Mouse (Mus musculus) myocyte (in vitro differentiated cells): ENCODE results near the gene Rnaset2b. TPM values are rescaled to one million over a fixed set of nuclear protein-coding genes. Genes with fewer than 3 reads are reported as not detected.
"Not testable (repeated sequence)": the region's sequence is repeated elsewhere in the genome, so short reads cannot be mapped to it uniquely, and the experiment has no call there.

Source experiments
- H3K27me3 ChIP-seq: one replicate; pipeline ENCODE4 v1.6.1; 2011; ENCODE audit not compliant: control insufficient read depth, insufficient read depth, insufficient read length
- H3K36me3 ChIP-seq: one replicate; pipeline ENCODE4 v1.6.1; 2011; ENCODE audit not compliant: control insufficient read depth, insufficient read depth
- H3K4me2 ChIP-seq: one replicate; pipeline ENCODE4 v1.6.1; 2011; ENCODE audit warnings: low read depth, control low read depth
- H3K4me3 ChIP-seq: one replicate; pipeline ENCODE4 v1.5.1; 2011; ENCODE audit warnings: mild to moderate bottlenecking, control low read depth, moderate library complexity
- H3K79me2 ChIP-seq: one replicate; pipeline ENCODE4 v1.6.1; 2011; ENCODE audit not compliant: control insufficient read depth, insufficient read depth
- H3ac ChIP-seq: one replicate; pipeline ENCODE4 v1.6.1; 2011; ENCODE audit not compliant: control insufficient read depth, insufficient read length
- polyA plus RNA-seq: library from polyadenylated mRNA; unstranded; fragments of >200 nt; fragmentation: generic; extraction: Trizol; gene quantifications from one replicate; pipeline ENCODE4 v1.2.1, GENCODE M21; 2012; ENCODE audit warnings: missing spikeins

The Rnaset2b gene
- polyA plus RNA-seq, 1 experiment, result 194 TPM

GRCm38 (mm10) chr17:7033192-7034166 lies 63.0 kb downstream of the Rnaset2b start:
- not testable (repeated sequence) for H3ac ChIP-seq, H3K79me2 ChIP-seq, H3K36me3 ChIP-seq, H3K4me2 ChIP-seq, H3K4me3 ChIP-seq, H3K27me3 ChIP-seq

Other genes with a start within 250 kb of the Rnaset2b start
- gene Ezr, start 187.8 kb upstream of the Rnaset2b start, polyA plus RNA-seq, result 35.9 TPM
- 19.8 TPM for gene Rsph3b, start 22.0 kb upstream of the Rnaset2b start, polyA plus RNA-seq
- gene Tagap1, start 9.5 kb upstream of the Rnaset2b start, polyA plus RNA-seq, result 12.2 TPM
- not detected for gene Gm49721, start 8.3 kb downstream of the Rnaset2b start, polyA plus RNA-seq
- gene Gm1604a, start 54.9 kb downstream of the Rnaset2b start, polyA plus RNA-seq, result not detected
- gene Rps6ka2, start 199.5 kb downstream of the Rnaset2b start, polyA plus RNA-seq, result 56.9 TPM